Mouse (Mus musculus) olfactory bulb, adult 2 months (tissue): ENCODE measurements around the gene Lrrc36. TPM values are rescaled to one million over a fixed set of nuclear protein-coding genes. Genes with fewer than 3 reads are reported as not detected.

ENCODE experiments used
- H3K27ac ChIP-seq: fragments of 200-500 bp; 2 replicates; pipeline ENCODE4 v1.5.1; 2012; ENCODE audit warnings: low read depth, low read length; ENCODE audit not compliant: insufficient read depth
- H3K4me1 ChIP-seq: fragments of 200-500 bp; 2 replicates; pipeline ENCODE4 v1.6.1; 2012; ENCODE audit warnings: low read length; ENCODE audit not compliant: control insufficient read depth, insufficient read depth
- H3K4me3 ChIP-seq: fragments of 200-500 bp; 2 replicates; pipeline ENCODE4 v1.5.1; 2012; ENCODE audit warnings: mild to moderate bottlenecking, low read depth, low read length, moderate library complexity; ENCODE audit not compliant: insufficient read depth
- CTCF ChIP-seq: fragments of 200-500 bp; IDR thresholded peaks from 2 replicates; pipeline ENCODE4 v1.5.1; 2012; ENCODE audit warnings: low read depth, mild to moderate bottlenecking, low read length, moderate library complexity; ENCODE audit not compliant: insufficient read depth
- POLR2A ChIP-seq: fragments of 200-500 bp; IDR thresholded peaks from 2 replicates; pipeline ENCODE4 v1.6.1; 2012; ENCODE audit warnings: mild to moderate bottlenecking, low read depth, low read length, moderate library complexity; ENCODE audit not compliant: insufficient read depth
- WGBS: fragments of 180-500 bp; shearing (Covaris S2); methylation state at CpG from one replicate; pipeline ENCODE4 v1.1.7; 2018; 5-methylcytosine and 5-hydroxymethylcytosine counted together
- polyA plus RNA-seq: library from polyadenylated mRNA; stranded (reverse); fragments of >200 nt; gene quantifications from 2 replicates; pipeline ENCODE4 v1.2.4, GENCODE M21; 2012; ENCODE audit warnings: low replicate concordance; ENCODE audit not compliant: missing spikeins, insufficient read depth, insufficient read length

Gene Lrrc36
- polyA plus RNA-seq, 1 experiment = not detected

GRCm38 (mm10) chr8:105418992-105419391 is 5.6 kb downstream of the Lrrc36 start:
- 92% methylated on average over 2 of the region's 2 CpGs for WGBS
- no peak overlapping the region for H3K27ac ChIP-seq
- no peaks in the 10 kb centered on the region for H3K4me1 ChIP-seq
- H3K4me3 ChIP-seq = no peak overlapping the region
- TF ChIP-seq POLR2A (no peak), CTCF (no peak)

DNA sequence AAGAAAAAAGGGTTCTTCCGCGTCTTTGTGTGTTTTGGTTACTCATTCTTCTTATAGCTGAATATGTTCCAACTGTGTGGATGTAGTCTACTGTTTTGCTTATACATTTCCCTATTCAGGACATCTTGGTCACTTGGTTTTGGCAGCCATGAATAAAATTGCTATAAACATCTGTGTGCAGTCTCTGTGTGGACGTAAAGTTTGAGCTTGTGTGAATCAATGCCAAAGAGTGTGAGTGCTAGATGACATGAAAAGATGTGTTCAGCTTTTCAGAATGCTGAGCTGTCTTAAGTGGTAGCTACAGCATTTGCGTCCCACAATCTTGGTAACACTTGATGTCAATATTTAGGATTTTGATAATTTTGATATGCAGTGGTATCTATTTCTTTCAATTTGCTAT is 6.4 kb downstream of the Lrrc36 start:
- Histone ChIP-seq H3K27ac (no peak overlapping the region), H3K4me3 (no peak overlapping the region), H3K4me1 (no peaks in the 10 kb centered on the region)
- 96% methylated on average over 4 of the region's 4 CpGs for WGBS
- TF ChIP-seq CTCF = no peak
- no peak for TF ChIP-seq POLR2A

- Histone ChIP-seq H3K4me1 (no peaks in the 10 kb centered on the region), H3K27ac (no peak overlapping the region), H3K4me3 (no peak overlapping the region)
- no peak for TF ChIP-seq POLR2A
- no peak for TF ChIP-seq CTCF
- 94% methylated on average over 1 of the region's 1 CpGs for WGBS
Measured at GRCm38 (mm10) chr8:105422006-105422405, 8.6 kb downstream of the Lrrc36 start.

DNA sequence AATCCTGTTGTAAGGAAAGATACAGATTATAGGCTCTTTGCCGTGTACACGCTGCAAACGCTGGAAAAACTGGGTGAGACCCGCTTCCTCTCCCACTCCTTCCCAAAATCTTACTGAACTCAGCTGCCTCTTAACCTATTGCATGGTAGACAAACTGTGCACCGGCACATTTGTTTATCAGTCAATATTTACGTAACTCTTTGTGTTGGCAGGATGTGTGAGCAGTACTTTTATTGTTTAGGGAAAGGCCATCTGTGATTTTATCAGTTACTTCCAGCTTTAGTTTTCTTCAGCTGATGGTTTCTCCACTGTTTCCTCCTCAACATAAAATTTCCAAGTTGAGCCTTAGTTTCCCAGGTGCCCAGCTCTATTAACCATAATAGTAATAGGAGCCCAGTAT is 13.5 kb downstream of the Lrrc36 start:
- Histone ChIP-seq H3K27ac (no peak overlapping the region), H3K4me1 (no peaks in the 10 kb centered on the region), H3K4me3 (no peak overlapping the region)
- WGBS = 82% methylated on average over 6 of the region's 6 CpGs
- TF ChIP-seq CTCF (no peak), POLR2A (no peak)

DNA sequence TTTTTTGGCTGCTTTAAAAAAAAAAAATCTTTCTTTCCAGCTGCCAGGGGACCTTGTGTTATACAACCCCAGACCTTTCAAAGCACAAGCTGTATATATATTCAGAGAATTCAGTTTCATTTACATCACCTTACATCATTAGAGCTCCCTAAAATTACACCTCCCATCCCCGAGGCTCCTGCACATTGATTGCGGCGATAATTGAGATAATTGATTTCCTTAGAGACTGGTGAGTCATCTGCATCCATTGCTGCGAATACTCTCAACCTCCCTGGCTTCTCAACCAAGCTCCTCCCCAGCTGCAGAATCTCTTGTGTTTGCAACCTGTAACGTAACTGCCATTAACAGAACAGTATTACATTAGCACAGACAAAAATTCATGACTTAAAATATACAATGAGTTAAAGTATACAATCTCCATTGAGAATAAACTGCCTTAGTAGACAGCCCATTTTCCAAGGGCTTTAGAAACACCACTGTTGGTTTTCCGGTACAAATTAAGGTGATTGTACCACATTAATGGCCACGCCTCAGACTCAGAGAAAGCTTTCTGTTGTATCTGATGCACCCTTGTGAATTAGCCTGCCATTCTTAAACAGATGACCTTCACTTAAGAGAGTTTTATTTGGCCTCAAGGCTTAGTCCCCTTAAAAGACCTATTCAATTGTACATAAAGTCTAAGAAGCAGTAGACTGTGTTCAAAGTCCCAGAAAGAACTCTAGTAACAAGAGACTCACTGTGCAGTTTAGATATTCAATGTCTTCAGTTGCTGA is 18.6 kb downstream of the Lrrc36 start:
- no peak overlapping the region for H3K27ac ChIP-seq
- WGBS = 44% methylated on average over 7 of the region's 7 CpGs
- H3K4me3 ChIP-seq = no peak overlapping the region
- TF ChIP-seq CTCF (no peak), POLR2A (no peak)
- H3K4me1 ChIP-seq = 0 out of 2 replicates have a peak, but pooled peaks cover 3% of the 10 kb centered on the region

DNA sequence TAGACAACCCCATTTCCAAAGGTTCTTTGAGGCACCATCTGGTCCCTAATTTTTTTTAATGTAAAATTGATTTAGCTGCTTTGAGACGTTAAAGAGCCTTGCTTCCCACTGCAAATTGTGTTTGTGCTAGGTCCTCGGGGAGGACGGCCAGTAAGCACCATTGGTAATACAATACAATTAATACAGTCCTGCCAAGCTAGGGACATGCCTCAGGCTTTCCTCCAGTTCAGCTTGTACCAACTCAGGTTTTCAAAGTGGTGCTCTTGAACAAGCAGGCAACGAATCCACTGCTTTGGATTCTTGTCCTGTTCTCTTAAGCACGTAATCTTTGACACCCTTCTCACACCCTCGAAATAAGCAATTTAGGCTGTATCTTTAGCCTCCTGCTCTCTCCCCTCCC is 19.6 kb downstream of the Lrrc36 start:
- WGBS = 48% methylated on average over 6 of the region's 6 CpGs
- 0 out of 2 replicates have a peak, but pooled peaks cover 3% of the 10 kb centered on the region for H3K4me1 ChIP-seq
- no peak overlapping the region for H3K27ac ChIP-seq
- H3K4me3 ChIP-seq = no peak overlapping the region
- TF ChIP-seq CTCF = no peak
- TF ChIP-seq POLR2A = no peak

- WGBS = 53% methylated on average over 5 of the region's 5 CpGs
- Histone ChIP-seq H3K4me3 (no peak overlapping the region), H3K4me1 (0 out of 2 replicates have a peak, but pooled peaks cover 3% of the 10 kb centered on the region), H3K27ac (no peak overlapping the region)
- TF ChIP-seq POLR2A = no peak
- TF ChIP-seq CTCF = no peak
Measured at GRCm38 (mm10) chr8:105433511-105433910, 20.1 kb downstream of the Lrrc36 start.

DNA sequence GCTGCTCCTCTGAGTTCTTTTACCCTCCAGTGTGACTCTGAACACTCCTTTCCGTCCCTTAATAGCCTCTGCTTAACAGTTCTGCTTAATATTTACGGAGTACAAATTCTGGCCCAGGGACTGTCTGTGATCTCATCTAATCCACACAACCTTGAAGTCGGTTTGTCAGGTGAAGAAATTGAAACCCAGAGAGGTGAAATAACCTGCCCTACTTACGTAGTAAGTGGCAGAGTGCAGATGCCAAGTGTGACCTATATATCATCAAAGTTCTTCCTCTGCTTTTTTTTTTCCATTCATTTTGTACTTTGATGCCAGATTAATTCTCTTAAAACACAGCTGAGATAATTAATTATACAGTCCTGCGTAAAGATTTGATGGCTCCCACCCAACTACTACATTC is 20.8 kb downstream of the Lrrc36 start:
- H3K4me1 ChIP-seq = 0 out of 2 replicates have a peak, but pooled peaks cover 3% of the 10 kb centered on the region
- TF ChIP-seq CTCF (no peak), POLR2A (no peak)
- H3K27ac ChIP-seq = no peak overlapping the region
- no peak overlapping the region for H3K4me3 ChIP-seq
- 62% methylated on average over 5 of the region's 5 CpGs for WGBS

GRCm38 (mm10) chr8:105436218-105436617 is 22.8 kb downstream of the Lrrc36 start:
- Histone ChIP-seq H3K27ac (no peak overlapping the region), H3K4me3 (no peak overlapping the region), H3K4me1 (0 out of 2 replicates have a peak, but pooled peaks cover 3% of the 10 kb centered on the region)
- 76% methylated on average over 5 of the region's 5 CpGs for WGBS
- TF ChIP-seq CTCF = no peak
- no peak for TF ChIP-seq POLR2A
